Mouse (Mus musculus) cortical plate, adult 2 months (tissue): ENCODE results near the gene Rdh1.

Source experiments
- CTCF ChIP-seq: fragments of 200-500 bp; IDR thresholded peaks from 2 replicates; pipeline ENCODE4 v1.5.1; 2011; ENCODE audit warnings: mild to moderate bottlenecking, control low read depth, low read length; ENCODE audit not compliant: insufficient read depth; ENCODE audit errors: extremely low read depth
- POLR2A ChIP-seq: fragments of 200-500 bp; IDR thresholded peaks from 2 replicates; pipeline ENCODE4 v1.6.1; 2011; ENCODE audit warnings: mild to moderate bottlenecking, low read length, control low read depth; ENCODE audit not compliant: insufficient read depth; ENCODE audit errors: extremely low read depth

DNA sequence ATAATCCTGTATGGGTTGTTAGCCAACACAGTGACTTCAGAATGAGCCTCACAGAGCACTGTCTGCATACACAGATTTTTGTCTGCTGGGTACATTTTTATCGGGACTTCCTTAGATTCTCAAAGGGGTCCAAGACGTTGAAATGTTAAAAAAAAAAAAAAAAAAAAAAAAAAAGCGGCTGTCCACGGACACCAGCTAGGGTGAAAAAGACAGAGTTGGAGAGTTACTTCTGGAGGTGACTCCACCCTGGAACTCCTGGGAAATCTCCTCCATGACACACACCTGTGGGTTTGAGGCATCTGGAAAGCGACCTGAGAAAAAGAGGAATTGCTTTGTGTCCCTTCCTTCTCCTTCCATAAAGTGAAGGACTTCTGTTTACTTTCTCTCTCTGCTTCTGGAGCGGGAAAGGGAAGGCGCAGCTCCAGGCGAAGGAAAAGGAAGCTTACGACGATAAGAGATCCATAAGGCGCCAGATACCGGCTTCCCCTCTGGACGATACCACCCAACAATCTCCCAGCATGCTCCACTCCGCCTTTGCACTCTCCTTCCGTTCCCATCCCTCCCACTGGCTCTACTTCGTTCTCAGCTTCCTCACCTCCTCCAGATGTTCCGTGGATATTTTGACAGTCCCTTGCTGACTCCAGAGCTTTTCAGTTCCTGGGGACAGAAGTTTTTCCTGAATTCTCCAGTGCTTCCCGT lies 3.6 kb upstream of the Rdh1 start:
- TF ChIP-seq CTCF (no peak), POLR2A (no peak)
